Mouse (Mus musculus) mouse trophoblast stem cell (cell line): ENCODE measurements around the gene Gm9970.

Experiments used
- in situ Hi-C, 2 experiments: fragments of 300-500 bp; cut with MseI, MboI; formaldehyde crosslinking; loops; 2 replicates in 1 of 2; 3 replicates in 1 of 2; pipeline ENCODE4 v1.15.1; 2025

Gm9970 gene

DNA sequence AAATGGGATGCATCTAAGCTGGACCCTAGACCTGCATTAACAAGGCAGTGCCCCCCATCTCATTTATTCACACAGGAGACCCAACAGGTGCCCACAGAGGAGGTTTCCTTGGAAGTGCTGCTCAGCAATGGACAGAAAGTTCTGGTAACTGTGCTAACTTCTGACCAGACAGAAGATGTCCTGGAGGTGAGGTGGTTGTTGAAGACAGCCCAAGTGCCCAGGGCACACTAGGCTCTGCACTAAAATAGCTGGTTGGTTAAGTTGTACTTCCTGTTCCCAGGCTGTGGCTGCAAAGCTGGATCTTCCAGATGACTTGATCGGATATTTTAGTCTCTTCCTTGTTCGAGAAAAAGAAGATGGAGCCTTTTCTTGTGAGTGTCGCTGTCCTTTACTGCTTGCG lies 45.4 kb downstream of the Gm9970 start:
- in situ Hi-C loops: no loop called here

- in situ Hi-C loops: no loop called here
Measured at GRCm38 (mm10) chr5:31194486-31195485, 46.2 kb downstream of the Gm9970 start.

DNA sequence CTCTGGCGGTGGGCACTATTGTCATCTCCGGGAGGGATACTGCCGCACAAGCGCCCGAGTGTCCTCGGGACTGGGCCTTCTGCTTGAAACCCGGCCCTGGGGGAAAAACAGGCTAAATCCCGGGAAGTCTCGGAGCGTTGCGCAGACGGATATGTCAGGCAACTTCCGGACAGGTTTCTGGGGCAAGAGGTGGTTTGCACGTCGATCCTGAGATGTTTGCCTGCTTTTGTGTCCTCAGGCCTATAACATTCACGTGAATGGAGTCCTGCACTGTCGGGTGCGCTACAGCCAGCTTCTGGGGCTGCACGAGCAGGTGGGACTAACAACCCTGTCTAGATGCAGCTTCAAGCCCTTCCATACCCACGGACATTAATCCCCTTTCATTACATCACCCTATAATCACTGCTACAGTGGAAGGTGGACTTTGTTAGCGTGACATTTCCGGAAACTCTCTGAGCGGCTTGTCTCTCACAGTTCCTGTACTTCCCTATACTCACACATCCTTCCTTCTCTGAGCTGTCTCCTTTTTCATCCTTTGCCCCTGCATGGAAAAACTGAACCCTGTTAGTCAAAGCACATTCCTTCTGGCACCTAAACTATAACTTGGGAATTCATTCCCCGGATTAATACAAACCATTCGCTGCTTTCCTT lies 47.3 kb downstream of the Gm9970 start:
- in situ Hi-C loops: no loop called here

GRCm38 (mm10) chr5:31192939-31193630 lies 47.9 kb downstream of the Gm9970 start, which contains the start of the genes Snx17 and Eif2b4:
Snx17 (plus strand) TSS chr5:31193227.
Eif2b4 (minus strand) TSS chr5:31193430.
- in situ Hi-C loops: no loop called here

- in situ Hi-C loops: no loop called here
Measured at GRCm38 (mm10) chr5:31192045-31192938, 48.7 kb downstream of the Gm9970 start.
